Mouse (Mus musculus) T-helper 1 cell (primary cell): ENCODE data around the gene Krt73.

Experiments used
- in situ Hi-C: fragments of 300-600 bp; cut with MboI, MseI; formaldehyde crosslinking; loops from one replicate; pipeline ENCODE4 v1.15.1; 2025; ENCODE audit warnings: high pct_unique_total_duplicates

Gene Krt73

GRCm38 (mm10) chr15:101802296-101802835 lies at the start of gene Krt73:
TSS of gene Krt73 (minus strand) at chr15:101802346.
- in situ Hi-C loops: no loop called here

DNA sequence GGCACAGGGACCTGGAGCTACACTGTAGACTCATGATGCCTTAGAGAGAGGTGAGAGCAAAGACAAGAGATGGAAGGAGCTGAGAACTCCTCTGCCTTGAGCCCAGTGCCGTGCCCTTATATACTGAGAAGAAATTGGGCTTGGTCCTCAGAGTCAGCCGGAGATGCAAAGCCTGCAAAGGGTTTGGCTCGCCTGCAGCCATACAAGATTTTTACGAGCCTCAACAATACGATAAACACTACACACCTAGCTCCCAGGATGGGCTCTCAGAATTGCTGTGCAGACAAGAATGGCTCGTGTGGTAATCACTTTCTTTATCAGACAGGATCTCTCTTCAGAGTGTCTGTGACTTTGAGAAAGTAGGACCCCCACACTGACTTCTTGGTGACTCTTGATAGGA lies 48.5 kb upstream of the Krt73 start, which contains the start of gene Krt1:
TSS of gene Krt1 (minus strand) at position 101 of the 400 bp plus-strand sequence.
- in situ Hi-C loops: no loop called here

- in situ Hi-C loops: no loop called here
Measured at GRCm38 (mm10) chr15:101845971-101846403, 43.8 kb upstream of the Krt73 start.

DNA sequence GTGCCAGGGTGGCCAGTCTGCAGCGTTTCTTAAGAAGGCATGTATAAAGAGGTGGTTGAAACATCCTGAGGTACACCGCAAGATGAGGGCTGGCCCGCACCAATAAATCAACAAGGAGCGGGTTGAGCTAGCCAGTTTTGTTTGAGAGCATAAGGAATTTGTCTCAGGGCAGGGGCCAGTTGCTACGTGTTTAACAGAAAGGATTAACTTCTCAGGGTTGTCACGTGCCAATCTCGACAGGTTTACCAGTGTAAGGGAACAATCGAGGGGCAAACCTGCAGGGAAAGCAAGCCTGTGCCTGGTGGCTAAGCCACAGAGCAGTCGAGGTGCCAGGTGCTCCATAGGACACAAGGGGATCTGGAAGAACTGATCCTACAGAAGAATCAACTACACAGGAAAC lies 41.0 kb upstream of the Krt73 start:
- in situ Hi-C loops: no loop called here

DNA sequence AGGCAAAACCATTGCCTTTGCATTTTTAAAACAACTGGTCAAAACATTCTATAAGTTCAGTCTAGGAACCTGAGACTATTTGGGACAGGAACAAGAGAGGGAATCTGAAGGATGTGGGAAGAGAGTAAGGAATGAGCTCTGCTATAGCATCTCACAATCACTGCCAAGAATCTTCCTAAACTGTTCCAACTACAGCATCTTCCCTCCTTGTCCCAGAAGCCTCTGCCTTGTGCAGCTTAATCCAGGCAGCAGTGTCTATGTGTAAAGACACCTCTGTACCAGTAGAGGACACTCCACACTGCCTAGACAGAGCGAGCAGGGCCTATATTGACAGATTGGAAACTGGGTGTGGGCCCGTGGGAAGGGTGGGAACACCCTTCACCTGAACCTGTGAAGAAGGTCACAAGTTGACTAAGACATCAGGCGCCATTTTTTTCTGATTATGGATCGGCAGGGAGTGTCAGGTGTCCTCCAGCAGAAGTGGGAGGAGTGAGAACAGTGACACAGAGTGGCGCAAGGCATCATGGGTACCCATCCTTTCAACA lies 32.7 kb upstream of the Krt73 start:
- in situ Hi-C loops: no loop called here

GRCm38 (mm10) chr15:101833131-101833530 lies 31.0 kb upstream of the Krt73 start:
- in situ Hi-C loops: no loop called here

- in situ Hi-C loops: no loop called here
Measured at GRCm38 (mm10) chr15:101829441-101829840, 27.3 kb upstream of the Krt73 start.

DNA sequence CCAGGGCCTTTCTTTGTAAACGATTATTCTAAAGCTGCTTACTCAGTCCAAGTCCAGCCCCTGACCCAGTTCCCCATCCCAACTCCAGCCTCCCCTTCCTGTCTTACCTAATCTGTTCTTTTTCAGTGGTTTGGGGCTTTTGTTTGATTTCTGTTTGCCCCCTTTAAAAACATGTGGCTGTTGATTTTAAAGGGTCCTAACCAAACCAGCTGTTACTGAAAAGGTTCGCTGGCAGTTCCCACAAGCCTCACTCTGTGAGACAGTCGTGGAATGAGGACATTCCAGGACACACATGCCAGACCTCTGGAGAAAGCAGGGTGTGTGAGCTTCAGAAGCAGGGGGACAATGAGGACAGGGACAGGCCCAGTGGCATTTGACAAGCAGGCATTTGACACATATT lies 19.6 kb upstream of the Krt73 start:
- in situ Hi-C loops: no loop called here

GRCm38 (mm10) chr15:101817875-101818274 lies 15.7 kb upstream of the Krt73 start, which contains the start of gene Krt2:
TSS of gene Krt2 (minus strand) at chr15:101818169.
- in situ Hi-C loops: no loop called here

- in situ Hi-C loops: no loop called here
Measured at GRCm38 (mm10) chr15:101803052-101803822, 1.1 kb upstream of the Krt73 start.

DNA sequence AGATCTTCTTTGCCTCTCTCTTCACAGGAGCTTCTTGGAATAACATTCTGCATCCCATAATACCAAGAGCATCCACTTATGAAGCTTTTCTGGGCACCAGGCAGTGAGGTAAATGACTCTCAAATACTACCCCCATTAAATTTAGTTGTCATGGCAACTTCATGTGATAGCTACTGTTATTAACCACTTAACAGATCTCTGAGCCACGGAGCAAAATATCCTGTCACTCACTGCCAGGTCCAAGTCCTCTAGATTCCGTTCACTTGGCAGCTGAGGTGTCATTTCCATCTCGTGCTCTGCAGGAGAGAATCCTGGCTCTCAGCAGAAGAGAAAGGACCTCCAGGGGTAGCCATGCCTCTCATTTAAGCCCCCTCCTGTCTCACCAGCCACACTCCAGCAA lies 11.3 kb downstream of the Krt73 start:
- in situ Hi-C loops: no loop called here

DNA sequence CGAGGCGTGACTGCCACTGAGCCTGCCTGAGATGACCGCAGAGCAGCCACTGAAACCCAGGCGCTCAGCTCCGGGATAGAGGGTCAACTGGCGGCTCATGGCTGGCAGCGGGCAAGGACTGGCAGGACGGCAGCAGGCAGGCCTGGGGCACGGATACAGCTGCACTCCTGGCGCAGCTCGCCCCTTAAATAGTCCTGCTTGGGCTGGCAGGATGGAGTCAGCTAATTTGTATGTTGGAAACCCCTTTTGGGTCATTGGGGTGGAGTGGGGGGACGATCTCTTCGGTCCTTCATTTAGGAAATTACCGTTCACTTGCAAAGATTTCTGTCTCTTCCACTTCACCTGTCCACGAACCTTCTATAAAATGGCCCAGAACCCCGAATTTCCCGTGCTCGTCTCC lies 15.8 kb downstream of the Krt73 start, which contains the start of gene Krt72:
TSS of gene Krt72 (minus strand) at position 101 of the 400 bp plus-strand sequence.
- in situ Hi-C loops: no loop called here

GRCm38 (mm10) chr15:101773420-101773819 lies 28.7 kb downstream of the Krt73 start:
- in situ Hi-C loops: no loop called here

GRCm38 (mm10) chr15:101772711-101773081 lies 29.4 kb downstream of the Krt73 start:
- in situ Hi-C loops: no loop called here

GRCm38 (mm10) chr15:101772080-101772710 lies 30.0 kb downstream of the Krt73 start:
- in situ Hi-C loops: no loop called here

- in situ Hi-C loops: no loop called here
Measured at GRCm38 (mm10) chr15:101770226-101770625, 31.9 kb downstream of the Krt73 start.
